9 mouse cellular contexts compared by ENCODE assay signal in the genomic region with DNA sequence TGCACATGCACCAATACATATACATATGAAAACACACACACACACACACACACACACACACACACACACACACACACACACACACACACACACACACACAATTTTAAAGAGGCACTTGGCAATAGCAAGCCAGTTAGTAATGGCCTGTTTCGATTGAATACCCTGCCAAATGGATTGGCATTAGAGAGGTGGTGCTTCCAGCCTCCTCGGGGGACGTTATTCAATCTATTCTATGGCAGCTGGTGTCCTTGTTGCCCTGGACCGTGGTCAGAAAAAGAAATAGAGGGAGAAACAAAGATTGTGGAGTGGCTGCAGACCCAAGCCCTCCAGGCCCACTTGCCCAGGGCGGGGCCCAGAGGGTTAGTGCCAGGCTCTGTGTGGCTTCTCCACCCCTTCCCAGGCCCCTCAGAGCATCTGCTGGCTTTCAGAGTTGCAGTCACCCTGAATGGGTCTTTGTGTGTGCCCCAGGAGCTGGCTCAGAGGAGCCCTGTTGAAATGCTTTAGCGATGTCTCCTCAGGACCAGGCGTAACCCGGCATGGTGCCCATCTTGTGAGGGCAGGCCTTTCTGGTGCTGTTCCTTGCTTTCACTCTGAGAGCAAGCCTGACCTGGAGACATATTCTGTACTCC.
DNase-seq lines count a peak whose midpoint lies in the region; ATAC-seq and TF ChIP-seq lines count a peak whose summit lies in the region.
"Had no signal": no experiment of that assay in that cellular context is flagged by ENCODE, and none has a peak within 500 bp of the region (broad histone marks: within the 10 kb centered on the region; RNA-seq: fewer than 3 reads in every experiment).

No protein-coding gene starts in this region.

- peak; percentile 49; the same call in 1 of the 2 replicates for ATAC-seq in intestine, embryonic 15.5 days
- ATAC-seq in intestine, postnatal 0 days = no peak
- peak; percentile 47; the same call in 1 of the 2 replicates for ATAC-seq in hindbrain, embryonic 11.5 days (ENCODE audit: low FRiP score)
- ATAC-seq in stomach, postnatal 0 days (ENCODE audit: low FRiP score, low TSS enrichment) = no peak

- peak; percentile 20 for DNase-seq in hindbrain, embryonic 11.5 days (ENCODE audit: low spot score)
- peak; percentile 94 for DNase-seq in left cerebral cortex, postnatal 4 days
- DNase-seq in stomach, postnatal 0 days (ENCODE audit: low spot score) = peak; percentile 21
- DNase-seq in thymus, postnatal 25 days = no peak
- DNase-seq in embryo, embryonic 10.5 days (ENCODE audit: low spot score) = no peak
- DNase-seq in natural killer cell, adult 2 months (ENCODE audit: low spot score in 2 of 2) = no peak

- H3K36me3 ChIP-seq in intestine, embryonic 15.5 days = no peaks in the 10 kb centered on the region
- no peaks in the 10 kb centered on the region for H3K36me3 ChIP-seq in intestine, postnatal 0 days (ENCODE audit: control insufficient read depth, insufficient read depth)
- H3K36me3 ChIP-seq in hindbrain, embryonic 11.5 days (ENCODE audit: control insufficient read depth, insufficient read depth, low read length) = no peaks in the 10 kb centered on the region
- H3K36me3 ChIP-seq in stomach, postnatal 0 days (ENCODE audit: control insufficient read depth, insufficient read depth, low read length) = no peaks in the 10 kb centered on the region

- no peak overlapping the region for H3K9ac ChIP-seq in intestine, embryonic 15.5 days
- no peak overlapping the region for H3K9ac ChIP-seq in intestine, postnatal 0 days (ENCODE audit: low read depth, low read length)
- peak overlapping the region; percentile 23; the same call in 1 of the 2 replicates for H3K9ac ChIP-seq in hindbrain, embryonic 11.5 days (ENCODE audit: low read depth, low read length)
- H3K9ac ChIP-seq in stomach, postnatal 0 days (ENCODE audit: low read length) = no peak overlapping the region

- no peak overlapping the region for H3K27ac ChIP-seq in intestine, embryonic 15.5 days
- H3K27ac ChIP-seq in intestine, postnatal 0 days (ENCODE audit: low read depth, low read length) = no peak overlapping the region
- peak overlapping the region; percentile 30; the same call in 1 of the 2 replicates for H3K27ac ChIP-seq in hindbrain, embryonic 11.5 days (ENCODE audit: low read depth, low read length)
- no peak overlapping the region for H3K27ac ChIP-seq in stomach, postnatal 0 days (replicated peaks)

- 0 out of 2 replicates have a peak, but pooled peaks cover 5% of the 10 kb centered on the region for H3K4me1 ChIP-seq in intestine, embryonic 15.5 days (replicated peaks)
- no peaks in the 10 kb centered on the region for H3K4me1 ChIP-seq in intestine, postnatal 0 days (replicated peaks; ENCODE audit: control insufficient read depth, insufficient read depth, low read length)
- H3K4me1 ChIP-seq in hindbrain, embryonic 11.5 days (replicated peaks; ENCODE audit: control insufficient read depth, insufficient read depth, low read length) = no peaks in the 10 kb centered on the region
- no peaks in the 10 kb centered on the region for H3K4me1 ChIP-seq in stomach, postnatal 0 days (replicated peaks; ENCODE audit: control insufficient read depth, insufficient read depth)

- no peak overlapping the region for H3K4me2 ChIP-seq in intestine, embryonic 15.5 days (replicated peaks)
- H3K4me2 ChIP-seq in intestine, postnatal 0 days (replicated peaks; ENCODE audit: low read depth) = no peak overlapping the region
- H3K4me2 ChIP-seq in hindbrain, embryonic 11.5 days (replicated peaks; ENCODE audit: low read depth, low read length) = no peak overlapping the region
- no peak overlapping the region for H3K4me2 ChIP-seq in stomach, postnatal 0 days (replicated peaks; ENCODE audit: low read depth)

- TF ChIP-seq CTCF in intestine, postnatal 0 days (IDR thresholded peaks at IDR 0.05; ENCODE audit: low read depth) = no peak
- TF ChIP-seq CTCF in stomach, postnatal 0 days (IDR thresholded peaks at IDR 0.05; ENCODE audit: low read depth) = no peak

- intact Hi-C loops in left cerebral cortex, postnatal 4 days (cut with DNase I) = loop anchor here (5.0 to 10.0 kb wide), 2 partner anchors 87 to 229 kb away; no protein-coding TSS in a partner anchor

- WGBS in intestine, embryonic 15.5 days = 75% methylated on average over 8 of the region's 8 CpGs
- 82% methylated on average over 8 of the region's 8 CpGs for WGBS in intestine, postnatal 0 days
- 61% methylated on average over 8 of the region's 8 CpGs for WGBS in hindbrain, embryonic 11.5 days
- WGBS in stomach, postnatal 0 days = 85% methylated on average over 8 of the region's 8 CpGs

- H3K9me3 ChIP-seq in intestine, embryonic 15.5 days = no peaks in the 10 kb centered on the region
- no peaks in the 10 kb centered on the region for H3K9me3 ChIP-seq in intestine, postnatal 0 days (ENCODE audit: control insufficient read depth)
- no peaks in the 10 kb centered on the region for H3K9me3 ChIP-seq in hindbrain, embryonic 11.5 days (ENCODE audit: control insufficient read depth, low read length)
- no peaks in the 10 kb centered on the region for H3K9me3 ChIP-seq in stomach, postnatal 0 days (ENCODE audit: control insufficient read depth, low read length)

- no peak for TF ChIP-seq EP300 in stomach, postnatal 0 days (optimal IDR thresholded peaks at IDR 0.05)

- H3K27me3 ChIP-seq in intestine, embryonic 15.5 days (replicated peaks) = no peaks in the 10 kb centered on the region
- H3K27me3 ChIP-seq in intestine, postnatal 0 days (replicated peaks; ENCODE audit: control insufficient read depth, insufficient read depth, low read length) = no peaks in the 10 kb centered on the region
- H3K27me3 ChIP-seq in hindbrain, embryonic 11.5 days (ENCODE audit: control insufficient read depth, insufficient read depth, low read length) = no peaks in the 10 kb centered on the region
- no peaks in the 10 kb centered on the region for H3K27me3 ChIP-seq in stomach, postnatal 0 days (ENCODE audit: control insufficient read depth, insufficient read depth, low read length)
- H3K27me3 ChIP-seq: CH12.LX had no signal

- H3K4me3 ChIP-seq in intestine, embryonic 15.5 days (replicated peaks) = no peak overlapping the region
- H3K4me3 ChIP-seq in intestine, postnatal 0 days (ENCODE audit: low read depth, low read length) = no peak overlapping the region
- no peak overlapping the region for H3K4me3 ChIP-seq in hindbrain, embryonic 11.5 days (ENCODE audit: low read depth, low read length)
- H3K4me3 ChIP-seq in stomach, postnatal 0 days (ENCODE audit: low read depth, low read length) = no peak overlapping the region

Comparison
In these comparisons a context has a peak if more than half of its experiments do, and no peak if none do; other contexts are left out.
1. ATAC-seq: peak in intestine, embryonic 15.5 days (single experiment) and hindbrain, embryonic 11.5 days (single experiment); none in intestine, postnatal 0 days (single experiment) and stomach, postnatal 0 days (single experiment).
2. DNase-seq: peak in hindbrain, embryonic 11.5 days (single experiment), left cerebral cortex, postnatal 4 days (single experiment) and stomach, postnatal 0 days (single experiment); none in thymus, postnatal 25 days (single experiment), embryo, embryonic 10.5 days (single experiment) and natural killer cell, adult 2 months (0 of 2).